Comparison of ENCODE assay signal across 22 mouse cellular contexts in genomic region chr10:117378291-117378555, GRCm38 (mm10).
"Had no signal": no experiment of that assay in that cellular context is flagged by ENCODE, and none has a peak within 500 bp of the region (broad histone marks: within the 10 kb centered on the region; RNA-seq: fewer than 3 reads in every experiment).

No protein-coding gene starts in this region.

- H3K27ac ChIP-seq: gastrocnemius, adult 2 months; heart, adult 2 months; heart, embryonic 13.5 days; heart, embryonic 15.5 days; intestine, embryonic 15.5 days; limb, embryonic 12.5 days had no signal

- H3K9ac ChIP-seq: intestine, embryonic 15.5 days; limb, embryonic 12.5 days had no signal

- ATAC-seq: inflammation-experienced regulatory T-cells, adult 6 months; intestine, embryonic 15.5 days; intestine, postnatal 0 days had no signal

- H3K27me3 ChIP-seq: heart, embryonic 13.5 days; heart, embryonic 15.5 days; hindbrain, embryonic 12.5 days; intestine, embryonic 15.5 days; limb, embryonic 12.5 days; liver, embryonic 13.5 days had no signal

- H3K4me3 ChIP-seq: heart, adult 2 months had no signal

- H3K36me3 ChIP-seq: heart, embryonic 13.5 days; heart, embryonic 15.5 days; hindbrain, embryonic 10.5 days; hindbrain, embryonic 12.5 days; intestine, embryonic 15.5 days; limb, embryonic 12.5 days; liver, embryonic 13.5 days had no signal

- DNase-seq: gastrocnemius, adult 2 months; gastrocnemius, postnatal 10 days; gastrocnemius, postnatal 25 days; heart, adult 2 months; heart, postnatal 14 days; heart, postnatal 4 days; kidney, adult 18-20 months; kidney, adult 8-10 months; kidney, postnatal 10 days; kidney, postnatal 25 days; kidney, postnatal 4 days; liver; liver, embryonic 13.5 days had no signal

- H3K9me3 ChIP-seq: heart, embryonic 13.5 days; heart, embryonic 15.5 days; hindbrain, embryonic 10.5 days; hindbrain, embryonic 12.5 days; intestine, embryonic 15.5 days; limb, embryonic 10.5 days; limb, embryonic 12.5 days; liver, embryonic 13.5 days had no signal
